In genomic region chr6:22189346-22190335, GRCm38 (mm10) we compare ENCODE assay signal across 8 mouse cellular contexts.
DNase-seq lines count a peak whose midpoint lies in the region; ATAC-seq lines count a peak whose summit lies in the region.
"Had no signal": no experiment of that assay in that cellular context is flagged by ENCODE, and none has a peak within 500 bp of the region (broad histone marks: within the 10 kb centered on the region; RNA-seq: fewer than 3 reads in every experiment).

No protein-coding gene starts in this region.

- no peaks in the 10 kb centered on the region for H3K27me3 ChIP-seq in forebrain, embryonic 15.5 days
- no peaks in the 10 kb centered on the region for H3K27me3 ChIP-seq in limb, embryonic 15.5 days

- peaks cover 10% of the 10 kb centered on the region for H3K4me1 ChIP-seq in forebrain, embryonic 15.5 days
- peaks cover 15% of the 10 kb centered on the region for H3K4me1 ChIP-seq in limb, embryonic 15.5 days

- 0 out of 2 replicates have a peak overlapping the region, but pooled peaks have one; percentile 31 for H3K27ac ChIP-seq in forebrain, embryonic 15.5 days (replicated peaks)
- peak overlapping the region; percentile 77 for H3K27ac ChIP-seq in limb, embryonic 15.5 days

- WGBS in forebrain, embryonic 15.5 days, result 48% methylated on average over 24 of the region's 24 CpGs
- 47% methylated on average over 24 of the region's 24 CpGs for WGBS in limb, embryonic 15.5 days

- peak; percentile 90 for ATAC-seq in forebrain, embryonic 15.5 days (replicated peaks)
- ATAC-seq in limb, embryonic 15.5 days (ENCODE audit: insufficient number of reproducible peaks, low FRiP score, low TSS enrichment, low read depth), result peak; percentile 81
- no peak for ATAC-seq in erythroblast, adult 5-6 weeks (replicated peaks; ENCODE audit: low FRiP score, poor library complexity, severe bottlenecking)
- ATAC-seq in monocyte, adult 5-6 weeks (replicated peaks; ENCODE audit: insufficient number of reproducible peaks, low FRiP score, low TSS enrichment, poor library complexity, severe bottlenecking), result no peak
- ATAC-seq: lung, postnatal 0 days had no signal

- H3K4me3 ChIP-seq in forebrain, embryonic 15.5 days, result no peak overlapping the region
- H3K4me3 ChIP-seq in limb, embryonic 15.5 days, result no peak overlapping the region

- H3K4me2 ChIP-seq in forebrain, embryonic 15.5 days (replicated peaks), result peak overlapping the region; percentile 29
- H3K4me2 ChIP-seq in limb, embryonic 15.5 days, result peak overlapping the region; percentile 37

- no peaks in the 10 kb centered on the region for H3K36me3 ChIP-seq in forebrain, embryonic 15.5 days
- H3K36me3 ChIP-seq in limb, embryonic 15.5 days, result 0 out of 2 replicates have a peak, but pooled peaks cover 3% of the 10 kb centered on the region

- H3K9ac ChIP-seq in forebrain, embryonic 15.5 days (replicated peaks), result no peak overlapping the region
- H3K9ac ChIP-seq in limb, embryonic 15.5 days, result no peak overlapping the region

- no peaks in the 10 kb centered on the region for H3K9me3 ChIP-seq in forebrain, embryonic 15.5 days
- no peaks in the 10 kb centered on the region for H3K9me3 ChIP-seq in limb, embryonic 15.5 days

- DNase-seq in kidney, adult 11 months, result peak; percentile 4
- no peak for DNase-seq in kidney, adult 8-10 months
- DNase-seq in ZHBTc4 (ENCODE audit: low read depth, low spot score), result peak; percentile 1

Comparison
In these comparisons a context has a peak if more than half of its experiments do, and no peak if none do; other contexts are left out.
1. DNase-seq: peak in kidney, adult 11 months (single experiment) and ZHBTc4 (single experiment); none in kidney, adult 8-10 months (0 of 2).
2. ATAC-seq: peak in forebrain, embryonic 15.5 days (single experiment) and limb, embryonic 15.5 days (single experiment); none in erythroblast, adult 5-6 weeks (single experiment) and monocyte, adult 5-6 weeks (single experiment).